Mouse (Mus musculus) heart, embryonic 13.5 days (tissue): ENCODE results near the gene Lrrc8c. TPM values are rescaled to one million over a fixed set of nuclear protein-coding genes. Genes with fewer than 3 reads are reported as not detected.

ENCODE experiments used
- ATAC-seq: fragments of 200-750 bp; cut with Nextera tagmentation; 2 replicates; pipeline ENCODE4 v1.8.0; 2017; ENCODE audit warnings: moderate TSS enrichment; ENCODE audit not compliant: insufficient number of reproducible peaks, low FRiP score, low TSS enrichment; ENCODE audit errors: extremely low read depth
- H3K27ac ChIP-seq: fragments of 300-500 bp; sonication (generic); replicated peaks from 2 replicates; pipeline ENCODE4 v1.5.1; 2015; ENCODE audit warnings: moderate library complexity, mild to moderate bottlenecking, inconsistent platforms
- H3K27me3 ChIP-seq: fragments of 300-500 bp; sonication (generic); replicated peaks from 2 replicates; pipeline ENCODE4 v1.6.1; 2015; ENCODE audit warnings: mild to moderate bottlenecking, inconsistent platforms
- H3K36me3 ChIP-seq: fragments of 300-500 bp; sonication (generic); 2 replicates; pipeline ENCODE4 v1.6.1; 2015; ENCODE audit warnings: mild to moderate bottlenecking, inconsistent platforms
- H3K4me1 ChIP-seq: fragments of 300-500 bp; sonication (generic); 2 replicates; pipeline ENCODE4 v1.6.1; 2015; ENCODE audit warnings: inconsistent platforms
- H3K4me2 ChIP-seq: fragments of 300-500 bp; sonication (generic); 2 replicates; pipeline ENCODE4 v1.6.1; 2015; ENCODE audit warnings: inconsistent platforms, mild to moderate bottlenecking, moderate library complexity
- H3K4me3 ChIP-seq: fragments of 300-500 bp; sonication (generic); 2 replicates; pipeline ENCODE4 v1.5.1; 2015; ENCODE audit warnings: moderate library complexity, mild to moderate bottlenecking, inconsistent platforms
- H3K9ac ChIP-seq: fragments of 300-500 bp; sonication (generic); 2 replicates; pipeline ENCODE4 v1.6.1; 2015; ENCODE audit warnings: inconsistent platforms, mild to moderate bottlenecking, moderate library complexity
- H3K9me3 ChIP-seq: fragments of 300-500 bp; sonication (generic); 2 replicates; pipeline ENCODE4 v1.6.1; 2016; ENCODE audit warnings: inconsistent platforms
- WGBS: fragments of 180-500 bp; shearing (Covaris S2); methylation state at CpG from one replicate; pipeline ENCODE4 v1.1.7; 2015; ENCODE audit warnings: mixed read lengths; 5-methylcytosine and 5-hydroxymethylcytosine counted together
- polyA plus RNA-seq: library from polyadenylated mRNA; unstranded; fragments of >200 nt; fragmentation: Nextera tagmentation; extraction: Ambion mirVana; gene quantifications from 2 replicates; pipeline ENCODE4 v1.2.1, GENCODE M21; 2015

The Lrrc8c gene
- polyA plus RNA-seq, 1 experiment from 2014 or later: 18.3 TPM

DNA sequence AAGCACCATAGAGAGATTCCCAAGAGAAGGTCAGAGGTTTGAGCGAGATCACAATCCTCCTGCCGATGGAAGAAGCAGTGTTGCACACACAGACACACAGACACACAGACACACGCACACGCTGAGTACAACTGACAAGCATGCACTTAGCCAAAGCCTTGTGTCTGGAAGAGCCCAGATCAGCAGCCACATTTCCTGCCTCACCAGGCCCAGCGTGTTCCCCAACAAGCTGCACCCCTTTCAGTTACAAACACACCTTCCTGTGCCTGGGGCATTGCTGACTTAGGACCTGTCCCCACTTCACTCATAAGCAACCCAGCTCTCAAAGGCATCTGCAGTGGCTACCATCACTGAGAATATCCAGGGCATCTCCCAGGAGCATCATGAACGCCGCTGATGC, 25.8 kb upstream of the Lrrc8c start:
- WGBS: 85% methylated on average over 7 of the region's 7 CpGs
- no peak overlapping the region for H3K27ac ChIP-seq
- no peak overlapping the region for H3K4me3 ChIP-seq
- no peaks in the 10 kb centered on the region; the same call in 1 of the 2 replicates for H3K27me3 ChIP-seq
- H3K36me3 ChIP-seq: no peaks in the 10 kb centered on the region
- peaks cover 18% of the 10 kb centered on the region for H3K4me1 ChIP-seq
- H3K9ac ChIP-seq: no peak overlapping the region
- H3K9me3 ChIP-seq: no peaks in the 10 kb centered on the region
- no peak overlapping the region for H3K4me2 ChIP-seq
- ATAC-seq: no peak

DNA sequence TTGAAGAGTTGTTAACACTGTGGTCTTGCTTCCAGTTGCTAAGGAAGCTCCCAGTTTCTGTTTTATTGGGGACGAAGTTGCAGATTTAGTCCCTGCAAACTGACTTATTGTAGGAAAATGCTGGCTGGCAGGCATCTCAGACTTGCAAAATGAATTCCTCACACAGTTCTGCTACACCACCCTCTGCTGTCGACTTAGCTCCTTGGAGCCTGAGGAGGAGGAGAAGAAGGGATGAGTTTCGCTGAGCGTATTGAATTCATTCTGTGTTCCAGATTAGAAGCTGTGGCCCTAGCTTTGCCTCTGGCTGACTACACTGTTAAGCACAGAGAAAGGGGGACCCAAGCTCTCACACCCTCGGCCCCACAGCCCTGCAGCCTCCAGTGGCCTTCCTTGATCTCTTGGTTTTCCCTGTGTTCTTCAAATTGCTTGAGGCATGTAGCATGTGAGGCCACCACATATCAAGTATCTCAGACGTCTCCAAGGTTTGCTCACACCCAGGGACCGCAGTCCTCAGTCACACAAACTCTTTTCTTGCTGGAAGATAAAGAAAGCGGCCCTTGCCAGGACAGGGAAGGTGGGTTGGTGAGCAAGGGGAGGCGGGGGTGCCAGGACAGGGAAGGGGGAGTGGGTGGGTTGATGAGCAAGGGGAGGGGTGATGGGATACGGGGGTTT, 24.8 kb upstream of the Lrrc8c start:
- ATAC-seq: no peak
- Histone ChIP-seq H3K27ac (no peak overlapping the region), H3K27me3 (no peaks in the 10 kb centered on the region; the same call in 1 of the 2 replicates), H3K4me2 (peak overlapping the region; percentile 70), H3K4me3 (no peak overlapping the region), H3K9ac (0 out of 2 replicates have a peak overlapping the region, but pooled peaks have one; percentile 56), H3K9me3 (no peaks in the 10 kb centered on the region), H3K4me1 (peaks cover 21% of the 10 kb centered on the region), H3K36me3 (no peaks in the 10 kb centered on the region)
- WGBS: 58% methylated on average over 10 of the region's 10 CpGs

DNA sequence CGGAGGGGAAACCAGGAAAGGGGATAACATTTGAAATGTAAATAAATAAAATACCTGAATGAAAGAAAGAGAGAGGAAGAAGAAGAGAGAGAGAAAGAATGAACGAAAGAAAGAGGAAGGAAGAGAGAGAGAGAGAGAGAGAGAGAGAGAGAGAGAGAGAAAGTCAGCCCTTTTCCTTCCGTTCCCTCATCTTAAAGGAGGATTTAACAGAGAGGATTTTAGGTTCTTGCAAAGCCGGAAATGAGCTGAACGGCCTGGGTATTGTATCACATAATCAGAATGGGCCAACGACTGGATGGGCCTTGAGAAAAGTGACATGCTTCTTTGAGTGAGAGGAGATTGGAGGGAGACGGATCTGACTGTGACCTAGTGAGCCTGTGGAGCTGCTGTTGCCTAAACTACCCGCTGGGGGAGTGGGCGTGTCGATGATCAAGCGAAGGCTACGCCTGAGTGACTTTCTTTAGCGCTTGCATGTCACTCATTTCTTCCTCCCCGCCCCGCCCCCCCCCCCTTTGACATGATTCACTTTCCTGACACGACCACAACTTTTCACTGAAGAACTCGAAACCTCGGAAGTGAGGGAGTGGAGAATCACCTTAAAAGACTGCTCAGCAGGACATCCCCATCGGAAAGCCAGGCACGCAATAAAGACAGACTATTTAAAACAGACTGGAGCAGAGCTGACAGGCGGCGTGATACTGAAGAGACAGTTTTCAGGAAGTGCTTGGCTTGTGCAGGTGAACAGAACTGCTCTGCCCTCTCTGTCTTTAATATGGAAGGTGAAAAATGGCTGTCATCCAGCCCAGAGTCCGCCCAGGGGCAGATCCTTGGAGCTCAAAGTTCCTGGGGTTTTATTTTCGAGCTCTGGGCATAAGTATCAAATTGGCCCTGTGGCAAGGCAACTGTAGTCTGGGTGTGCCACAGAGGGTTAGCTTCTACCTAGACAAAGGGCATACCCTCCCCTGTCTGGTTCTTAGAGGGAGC, 24.0 kb upstream of the Lrrc8c start:
- no peak overlapping the region for H3K27ac ChIP-seq
- no peak for ATAC-seq

DNA sequence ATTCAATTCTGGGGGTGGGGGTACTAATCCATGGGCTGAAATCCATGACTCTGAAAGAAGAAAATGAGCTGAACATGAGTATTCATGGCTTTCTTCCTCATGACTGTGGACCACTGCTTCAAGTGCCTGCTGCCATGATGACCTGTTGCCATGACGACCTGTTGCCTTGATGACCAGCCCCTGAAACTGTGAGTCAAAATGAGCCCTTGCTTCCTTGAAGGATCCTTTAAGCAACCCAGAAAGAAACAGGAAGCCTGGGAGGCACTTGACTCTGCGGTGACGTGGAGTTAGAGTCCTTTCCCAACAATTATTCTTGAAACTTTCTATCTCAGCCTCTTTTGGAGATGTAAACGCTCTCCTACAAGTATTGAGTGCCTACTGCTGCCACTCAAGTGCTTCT, 23.1 kb upstream of the Lrrc8c start:
- H3K36me3 ChIP-seq: no peaks in the 10 kb centered on the region
- no peaks in the 10 kb centered on the region; the same call in 1 of the 2 replicates for H3K27me3 ChIP-seq
- no peak overlapping the region for H3K9ac ChIP-seq
- H3K4me2 ChIP-seq: no peak overlapping the region
- H3K27ac ChIP-seq: no peak overlapping the region
- no peak for ATAC-seq
- no peak overlapping the region for H3K4me3 ChIP-seq
- H3K9me3 ChIP-seq: no peaks in the 10 kb centered on the region
- WGBS: 84% methylated on average over 4 of the region's 4 CpGs
- peaks cover 33% of the 10 kb centered on the region for H3K4me1 ChIP-seq

More for the DNA sequence above, 24.0 kb upstream of the Lrrc8c start:
- Histone ChIP-seq H3K36me3 (no peaks in the 10 kb centered on the region), H3K4me3 (peak overlapping the region; percentile 41), H3K4me1 (peaks cover 28% of the 10 kb centered on the region), H3K9me3 (no peaks in the 10 kb centered on the region), H3K9ac (peak overlapping the region; percentile 76), H3K4me2 (peak overlapping the region; percentile 70), H3K27me3 (no peaks in the 10 kb centered on the region; the same call in 1 of the 2 replicates)
- 10% methylated on average over 24 of the region's 24 CpGs for WGBS

DNA sequence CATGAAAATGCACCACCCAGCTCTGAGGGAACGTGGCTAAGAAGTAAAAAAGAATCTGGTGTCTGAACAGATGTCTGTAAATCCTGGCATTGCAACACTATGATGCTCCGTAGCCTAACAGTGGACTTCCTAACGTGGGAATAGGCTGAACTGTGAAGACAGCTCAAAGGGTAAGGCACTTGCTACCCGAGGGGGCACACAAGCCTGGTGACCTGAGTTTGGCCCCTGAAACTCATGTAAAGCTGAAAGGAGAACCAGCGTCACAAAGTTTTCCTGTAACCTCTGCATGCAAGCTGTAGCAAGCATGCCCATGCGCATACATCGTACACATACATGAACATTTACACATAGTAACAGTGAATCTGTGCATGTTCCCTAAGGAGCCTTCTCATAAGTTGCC, 22.6 kb upstream of the Lrrc8c start:
- no peak overlapping the region for H3K27ac ChIP-seq
- WGBS: 83% methylated on average over 7 of the region's 7 CpGs
- no peaks in the 10 kb centered on the region; the same call in 1 of the 2 replicates for H3K27me3 ChIP-seq
- no peak overlapping the region for H3K4me2 ChIP-seq
- no peaks in the 10 kb centered on the region for H3K9me3 ChIP-seq
- H3K9ac ChIP-seq: no peak overlapping the region
- peaks cover 33% of the 10 kb centered on the region for H3K4me1 ChIP-seq
- no peak for ATAC-seq
- no peaks in the 10 kb centered on the region for H3K36me3 ChIP-seq
- no peak overlapping the region for H3K4me3 ChIP-seq

DNA sequence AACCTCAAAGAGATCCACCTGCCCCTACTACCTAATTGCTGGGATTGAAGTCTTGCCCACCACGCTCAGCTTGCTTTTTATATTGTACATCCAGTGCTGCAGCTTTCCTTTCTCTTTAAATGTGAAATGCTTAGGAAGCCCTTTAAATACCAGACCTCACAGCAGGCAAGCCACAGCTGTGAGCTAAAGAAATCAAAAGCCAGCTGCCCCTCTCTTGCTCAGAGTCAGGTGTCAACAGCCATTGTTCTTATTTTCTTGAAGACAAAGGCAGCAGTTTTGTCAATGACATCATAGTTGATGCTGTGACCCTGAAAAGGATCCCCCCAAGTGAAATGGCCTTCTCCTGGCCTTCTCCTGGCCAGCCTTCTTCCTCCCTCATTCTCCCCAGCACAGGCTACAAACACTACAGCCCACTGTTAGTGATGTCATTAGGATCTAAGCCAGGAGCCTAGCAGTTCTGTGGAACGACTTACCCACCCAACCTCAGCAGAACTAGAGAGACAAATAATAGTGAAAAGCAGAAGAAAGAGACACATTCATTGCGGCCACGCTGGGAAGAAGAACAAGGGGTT, 20.7 kb upstream of the Lrrc8c start:
- no peak overlapping the region for H3K4me3 ChIP-seq
- H3K27me3 ChIP-seq: no peaks in the 10 kb centered on the region
- peaks cover 29% of the 10 kb centered on the region for H3K4me1 ChIP-seq
- no peak for ATAC-seq
- no peaks in the 10 kb centered on the region for H3K36me3 ChIP-seq
- no peak overlapping the region for H3K4me2 ChIP-seq
- H3K9me3 ChIP-seq: no peaks in the 10 kb centered on the region
- WGBS: 73% methylated on average over 4 of the region's 4 CpGs
- no peak overlapping the region for H3K9ac ChIP-seq
- H3K27ac ChIP-seq: no peak overlapping the region

DNA sequence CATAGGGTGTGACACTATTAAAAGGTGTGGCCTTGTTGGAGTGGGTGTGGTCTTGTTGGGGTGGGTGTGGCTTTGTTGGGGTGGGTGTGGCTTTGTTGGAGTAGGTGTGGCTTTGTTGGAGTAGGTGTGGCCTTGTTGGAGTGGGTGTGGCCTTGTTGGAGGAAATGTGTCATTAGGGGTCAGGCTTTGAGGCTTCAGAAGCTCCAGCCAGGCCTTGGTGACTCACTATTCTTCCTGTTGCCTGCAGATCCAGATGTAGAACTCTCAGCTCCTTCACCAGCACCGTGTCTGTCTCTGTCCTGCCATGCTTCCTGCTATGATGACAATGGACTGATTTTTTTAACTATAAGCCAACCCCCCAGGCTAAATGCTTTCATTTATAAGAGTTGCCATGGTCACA, 19.8 kb upstream of the Lrrc8c start:
- ATAC-seq: no peak
- H3K9ac ChIP-seq: no peak overlapping the region
- H3K4me3 ChIP-seq: no peak overlapping the region
- H3K27ac ChIP-seq: no peak overlapping the region
- no peaks in the 10 kb centered on the region for H3K36me3 ChIP-seq
- H3K4me2 ChIP-seq: no peak overlapping the region
- H3K4me1 ChIP-seq: peaks cover 29% of the 10 kb centered on the region
- H3K27me3 ChIP-seq: no peaks in the 10 kb centered on the region
- H3K9me3 ChIP-seq: no peaks in the 10 kb centered on the region
- 46% methylated on average over 1 of the region's 1 CpGs for whole genome bisulfite sequencing

DNA sequence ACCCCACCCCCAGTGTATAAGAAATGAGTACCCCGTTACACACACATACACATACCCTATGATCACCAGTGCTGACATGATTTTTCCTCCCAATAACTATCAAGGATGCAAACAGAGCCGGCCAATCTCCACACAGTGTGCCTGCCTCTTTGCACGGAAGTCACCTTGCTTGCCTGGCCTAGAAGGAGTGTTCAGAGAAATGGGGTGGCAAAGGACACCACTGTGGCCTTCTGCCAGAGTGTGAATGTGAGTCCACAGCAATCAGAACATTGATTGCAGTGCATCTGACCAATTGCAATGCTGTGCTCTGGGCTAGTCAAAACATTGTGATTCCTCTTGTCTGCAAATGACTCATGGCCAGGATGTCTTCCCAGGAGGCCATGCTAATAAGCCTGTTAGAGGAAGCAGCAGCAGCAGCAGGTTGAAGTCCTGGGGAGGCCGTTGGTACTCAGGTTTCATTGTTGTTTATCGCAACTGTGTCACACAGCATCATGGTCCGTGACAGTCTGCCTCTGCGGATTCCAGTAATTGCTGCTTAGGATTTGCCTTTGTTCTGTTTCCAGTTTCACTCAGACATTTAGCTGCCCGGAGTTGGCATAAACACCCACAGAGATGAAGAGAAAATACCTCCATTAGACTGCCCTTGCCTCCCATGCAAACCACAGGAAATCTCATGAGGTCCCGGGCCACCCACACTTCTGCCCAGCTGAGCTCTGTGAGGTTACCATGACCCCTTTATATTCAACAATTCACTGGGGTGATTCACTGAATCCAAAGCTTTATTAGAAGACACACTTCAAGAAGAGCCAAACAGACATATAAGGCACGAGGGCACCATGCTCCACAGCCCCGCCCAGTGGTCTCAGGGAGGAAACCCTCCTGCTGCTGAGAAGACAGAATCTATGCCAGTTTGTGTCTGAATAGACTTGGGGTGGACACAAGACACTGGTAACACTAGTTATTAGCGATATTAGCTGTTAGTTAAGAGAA, 18.8 kb upstream of the Lrrc8c start:
- Histone ChIP-seq H3K9ac (no peak overlapping the region), H3K4me2 (no peak overlapping the region), H3K27me3 (no peaks in the 10 kb centered on the region), H3K9me3 (no peaks in the 10 kb centered on the region), H3K27ac (no peak overlapping the region), H3K4me3 (no peak overlapping the region), H3K36me3 (no peaks in the 10 kb centered on the region), H3K4me1 (peaks cover 21% of the 10 kb centered on the region)
- no peak for ATAC-seq
- 51% methylated on average over 12 of the region's 12 CpGs for WGBS

DNA sequence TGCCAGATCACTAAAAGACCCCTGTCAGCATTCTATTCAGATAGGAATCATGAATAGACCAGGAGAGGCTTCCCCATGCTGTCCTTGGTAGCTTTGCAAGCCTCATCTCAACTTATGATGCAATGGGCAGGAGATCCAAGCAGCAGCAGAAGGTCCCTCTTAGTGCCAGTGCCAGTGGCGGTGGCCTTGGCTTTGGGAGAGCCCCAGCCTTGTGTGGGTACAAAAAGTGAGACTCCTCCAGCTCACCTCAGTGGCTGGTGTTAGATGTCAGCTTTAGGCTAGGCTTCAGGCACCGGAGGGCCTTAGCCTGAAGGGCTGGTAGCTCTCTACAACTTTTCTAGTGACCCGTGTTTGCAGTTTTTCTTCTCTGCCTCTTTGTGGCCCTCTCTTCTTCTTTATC, 18.1 kb upstream of the Lrrc8c start:
- H3K9ac ChIP-seq: no peak overlapping the region
- H3K9me3 ChIP-seq: no peaks in the 10 kb centered on the region
- no peak overlapping the region for H3K27ac ChIP-seq
- H3K4me1 ChIP-seq: peaks cover 15% of the 10 kb centered on the region
- no peak overlapping the region for H3K4me3 ChIP-seq
- no peaks in the 10 kb centered on the region for H3K27me3 ChIP-seq
- no peak overlapping the region for H3K4me2 ChIP-seq
- no peak for ATAC-seq
- WGBS: 79% methylated on average over 3 of the region's 3 CpGs
- H3K36me3 ChIP-seq: no peaks in the 10 kb centered on the region

DNA sequence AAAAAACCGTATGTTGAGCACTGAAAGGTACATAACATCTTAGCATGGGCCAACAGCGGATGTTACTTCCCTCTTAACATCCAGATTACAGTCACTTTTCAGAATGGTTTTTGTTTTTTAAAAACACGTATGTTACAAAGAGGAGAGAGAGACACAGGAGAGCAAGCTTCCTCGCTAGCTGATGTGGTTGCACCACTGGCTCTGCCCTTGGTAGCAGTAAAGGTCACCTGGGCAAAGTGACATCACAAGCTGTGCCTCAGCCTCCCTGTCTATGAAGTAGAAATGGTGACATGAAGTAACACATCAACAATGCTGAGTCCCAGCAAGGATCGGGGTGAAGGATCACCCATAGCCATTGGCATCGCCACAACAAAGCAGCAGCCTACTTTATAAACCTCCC, 10.4 kb upstream of the Lrrc8c start:
- 85% methylated on average over 6 of the region's 6 CpGs for WGBS
- H3K27ac ChIP-seq: no peak overlapping the region
- H3K4me3 ChIP-seq: no peak overlapping the region
- H3K4me1 ChIP-seq: peaks cover 3% of the 10 kb centered on the region; the same call in 1 of the 2 replicates
- no peak for ATAC-seq
- H3K9me3 ChIP-seq: no peaks in the 10 kb centered on the region
- no peaks in the 10 kb centered on the region for H3K27me3 ChIP-seq
- H3K36me3 ChIP-seq: no peaks in the 10 kb centered on the region
- H3K9ac ChIP-seq: no peak overlapping the region
- no peak overlapping the region for H3K4me2 ChIP-seq
